Mouse (Mus musculus): Measurements from ENCODE around the gene Neu4. TPM values are rescaled to one million over a fixed set of nuclear protein-coding genes. Genes with fewer than 3 reads are reported as not detected.
"Not testable (repeated sequence)": the region's sequence is repeated elsewhere in the genome, so short reads cannot be mapped to it uniquely, and the experiment has no call there.

Gene Neu4
- not detected in 2 replicates for polyA plus RNA-seq (2015; fragmentation: Nextera tagmentation; extraction: Ambion mirVana)

DNA sequence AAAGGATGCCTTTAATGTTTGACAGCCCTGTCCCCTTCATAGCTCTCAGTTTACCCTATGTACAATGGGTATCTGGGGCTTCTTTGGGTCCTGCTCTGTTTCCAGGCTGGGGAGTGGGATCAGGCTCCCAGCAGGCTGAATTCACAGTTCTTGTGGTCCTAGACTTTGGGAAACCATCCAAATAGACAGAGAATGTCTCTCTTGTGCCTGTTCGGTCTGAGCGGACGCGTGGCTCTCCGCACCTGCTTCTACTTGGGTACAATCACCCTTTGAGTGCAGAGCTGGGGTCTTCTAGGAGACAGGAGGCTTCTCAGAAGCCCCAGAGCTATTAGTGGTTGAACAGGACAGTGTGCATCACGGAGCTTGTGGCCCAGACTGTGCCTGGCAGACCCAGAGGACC, at the start of gene Neu4:
Neu4 (plus strand) TSS at position 301 of the 400 bp plus-strand sequence.
- Histone ChIP-seq H3K9ac (no peak within 1 kb of the TSS), H3K4me3 (no peak within 1 kb of the TSS), H3K27ac (no peak within 1 kb of the TSS), H3K27me3 (no peaks in the 10 kb centered on the region), H3K4me1 (no peaks in the 10 kb centered on the region), H3K4me2 (no peak within 1 kb of the TSS), H3K9me3 (no peaks in the 10 kb centered on the region), H3K36me3 (no peaks in the 10 kb centered on the region)
- WGBS: 85% methylated on average over 6 of the region's 6 CpGs
- no peak for ATAC-seq (ENCODE audit: borderline replicate concordance, extremely low read depth, low FRiP score, low TSS enrichment)

DNA sequence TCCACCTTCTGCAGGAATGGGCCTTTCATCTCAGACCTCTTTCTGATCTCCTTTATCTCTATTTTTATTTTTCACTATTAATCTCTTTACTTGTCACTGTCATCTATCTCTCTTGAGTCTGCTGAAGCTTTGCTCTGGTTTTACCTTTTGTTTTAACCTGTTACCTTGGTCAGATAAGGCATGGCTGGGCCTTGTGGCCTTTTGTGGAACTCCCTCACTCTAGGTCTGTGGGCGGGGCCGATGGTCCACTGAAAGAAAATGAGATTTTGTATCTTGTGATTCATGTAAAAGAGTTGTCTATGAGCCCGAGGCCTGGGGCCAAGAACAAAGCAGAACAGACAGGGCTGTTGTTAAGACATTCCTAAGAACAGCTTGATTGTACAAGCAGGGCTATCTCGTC, 49.5 kb upstream of the Neu4 start:
- H3K9ac ChIP-seq; H3K9me3 ChIP-seq; ATAC-seq (ENCODE audit: borderline replicate concordance, extremely low read depth, low FRiP score, low TSS enrichment); H3K4me3 ChIP-seq; H3K27me3 ChIP-seq; H3K4me2 ChIP-seq; H3K36me3 ChIP-seq; H3K4me1 ChIP-seq; H3K27ac ChIP-seq: not testable (repeated sequence)
- WGBS: no CpG with 5 or more reads among the region's 4 CpGs

DNA sequence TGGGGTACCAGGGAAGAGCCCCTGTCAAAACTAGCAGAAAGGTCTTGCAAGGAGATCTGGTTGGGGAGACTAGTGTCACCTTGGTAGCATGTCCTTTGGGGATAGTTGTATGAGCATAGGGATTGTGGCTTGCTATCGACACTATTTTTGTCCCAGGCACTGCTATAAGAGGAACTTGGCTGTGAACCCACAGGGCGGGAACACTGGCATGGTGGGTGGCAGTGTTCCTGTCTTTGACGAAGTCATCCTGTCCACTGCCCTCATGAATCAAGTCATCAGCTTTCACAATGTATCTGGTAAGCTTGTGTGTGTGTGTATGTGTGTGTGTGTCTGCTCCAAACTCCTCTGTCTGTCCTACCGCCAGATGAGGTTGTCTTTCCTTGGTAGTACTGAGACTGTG, 44.5 kb upstream of the Neu4 start:
- H3K27me3 ChIP-seq; H3K36me3 ChIP-seq; H3K4me1 ChIP-seq; H3K9ac ChIP-seq; H3K4me3 ChIP-seq; H3K27ac ChIP-seq; H3K9me3 ChIP-seq; H3K4me2 ChIP-seq; ATAC-seq (ENCODE audit: borderline replicate concordance, extremely low read depth, low FRiP score, low TSS enrichment): not testable (repeated sequence)
- WGBS: 58% methylated on average over 2 of the region's 4 CpGs

DNA sequence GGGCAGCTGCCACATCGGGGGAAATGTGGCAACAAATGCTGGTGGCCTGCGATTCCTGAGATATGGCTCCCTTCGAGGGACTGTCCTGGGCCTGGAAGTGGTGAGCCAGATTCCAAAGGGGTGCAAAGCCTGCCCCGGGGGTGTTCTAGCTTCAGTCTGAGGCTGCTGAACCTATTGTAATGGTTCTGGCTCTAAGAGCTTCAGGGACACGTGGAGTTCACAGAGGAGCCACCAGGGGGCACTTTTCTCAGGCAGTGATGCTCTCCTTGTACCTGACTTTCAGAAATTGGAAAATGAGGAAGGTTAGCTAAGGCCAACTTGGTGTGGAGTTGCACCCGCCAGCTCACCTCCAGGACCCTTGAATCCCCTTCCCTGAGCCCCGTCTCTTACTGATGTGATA, 42.0 kb upstream of the Neu4 start:
- not testable (repeated sequence) for H3K4me3 ChIP-seq; H3K4me2 ChIP-seq; H3K9ac ChIP-seq; H3K4me1 ChIP-seq; H3K36me3 ChIP-seq; H3K27me3 ChIP-seq; H3K9me3 ChIP-seq; ATAC-seq (ENCODE audit: borderline replicate concordance, extremely low read depth, low FRiP score, low TSS enrichment); H3K27ac ChIP-seq
- WGBS: no CpG with 5 or more reads among the region's 7 CpGs

DNA sequence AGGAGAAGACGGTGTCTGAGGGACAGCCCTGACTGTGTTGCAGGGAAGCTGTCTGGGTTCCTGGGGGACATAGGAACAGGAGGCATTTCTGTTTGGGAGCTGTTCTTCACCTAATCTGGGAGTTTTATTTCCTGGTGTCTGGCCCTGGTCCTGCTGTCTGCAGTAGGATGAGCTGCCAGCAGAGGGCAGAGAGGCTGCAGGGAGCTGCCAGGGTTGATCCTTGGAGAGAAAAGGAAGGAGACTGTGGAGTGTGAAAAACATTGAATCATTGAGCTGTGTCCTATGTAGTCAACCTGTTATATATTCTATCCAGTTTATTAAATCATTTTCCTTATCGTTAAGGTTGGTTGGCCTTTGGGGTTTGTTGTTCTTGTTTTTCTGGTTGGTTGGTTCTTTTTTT, 39.3 kb upstream of the Neu4 start:
- H3K4me2 ChIP-seq; H3K36me3 ChIP-seq; H3K4me1 ChIP-seq; H3K27me3 ChIP-seq; H3K9ac ChIP-seq; H3K4me3 ChIP-seq; ATAC-seq (ENCODE audit: borderline replicate concordance, extremely low read depth, low FRiP score, low TSS enrichment); H3K9me3 ChIP-seq; H3K27ac ChIP-seq: not testable (repeated sequence)
- WGBS: no CpG with 5 or more reads among the region's 2 CpGs

DNA sequence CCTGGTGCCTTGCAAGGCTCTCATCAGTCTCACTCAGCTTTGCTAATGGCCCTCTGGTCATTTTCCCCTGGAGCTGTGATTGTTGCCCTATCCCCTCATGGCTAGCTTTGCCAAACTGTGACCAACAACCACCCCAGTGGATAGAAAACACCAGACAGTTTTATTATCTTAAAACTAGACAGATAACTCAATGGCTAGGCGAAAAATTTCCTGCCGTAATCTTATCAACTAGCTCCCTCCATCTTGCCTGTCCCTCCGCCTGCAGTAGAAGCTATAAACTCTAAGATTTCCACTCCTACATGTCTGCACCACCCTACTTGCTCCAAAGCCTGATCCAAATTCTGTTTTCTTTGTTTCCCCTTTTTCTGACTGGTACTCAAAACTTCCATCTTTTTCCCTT, 34.1 kb upstream of the Neu4 start:
- Histone ChIP-seq H3K4me3 (no peak overlapping the region), H3K27me3 (no peaks in the 10 kb centered on the region), H3K27ac (no peak overlapping the region), H3K9me3 (no peaks in the 10 kb centered on the region), H3K4me1 (no peaks in the 10 kb centered on the region), H3K36me3 (no peaks in the 10 kb centered on the region), H3K4me2 (no peak overlapping the region), H3K9ac (no peak overlapping the region)
- ATAC-seq (ENCODE audit: borderline replicate concordance, extremely low read depth, low FRiP score, low TSS enrichment): no peak
- 65% methylated on average over 3 of the region's 3 CpGs for WGBS

DNA sequence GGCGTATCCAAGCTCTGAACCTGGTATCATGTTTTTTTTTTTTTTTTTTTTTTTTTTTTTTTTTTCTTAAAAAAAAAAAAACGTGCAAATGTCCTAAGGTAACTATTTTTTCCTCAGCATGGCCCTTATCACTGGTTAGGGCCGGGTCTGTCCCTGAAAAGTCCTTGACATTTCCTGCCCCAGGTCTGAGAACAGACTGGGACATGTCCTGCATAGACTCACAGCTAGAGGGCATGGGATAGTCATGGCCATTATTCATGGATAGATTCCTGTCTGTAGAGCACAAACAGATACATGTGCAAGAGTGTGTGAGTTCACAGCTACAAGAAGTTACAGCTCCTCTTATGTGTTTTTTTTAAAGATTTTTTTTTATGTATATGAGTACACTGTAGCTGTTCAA, 31.5 kb upstream of the Neu4 start:
- WGBS: 59% methylated on average over 3 of the region's 3 CpGs
- Histone ChIP-seq H3K4me3 (no peak overlapping the region), H3K27ac (no peak overlapping the region)

DNA sequence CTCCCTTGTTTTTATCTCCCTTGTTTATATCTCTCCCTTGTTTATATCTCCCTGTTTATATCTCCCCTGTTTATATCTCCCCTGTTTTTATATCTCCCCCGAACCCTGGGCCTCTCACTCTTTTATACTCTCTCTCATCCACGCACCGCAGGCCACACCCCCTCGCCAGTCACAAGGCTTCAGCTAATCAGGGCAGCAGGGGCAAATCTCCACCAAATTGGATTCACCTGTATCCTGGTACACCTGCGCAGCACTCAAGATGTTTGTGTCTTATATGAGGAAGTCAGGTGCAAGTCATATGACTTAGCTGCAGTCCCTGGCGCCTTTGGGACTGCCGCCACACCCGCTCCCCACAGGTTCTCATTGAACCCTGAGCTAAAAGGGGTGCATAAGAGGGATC, 30.0 kb upstream of the Neu4 start, which contains the start of gene Gal3st2c:
Gal3st2c (plus strand) TSS at position 301 of the 400 bp plus-strand sequence.
- not testable (repeated sequence) for H3K9me3 ChIP-seq; H3K27me3 ChIP-seq; H3K36me3 ChIP-seq; H3K27ac ChIP-seq; H3K4me3 ChIP-seq; ATAC-seq (ENCODE audit: borderline replicate concordance, extremely low read depth, low FRiP score, low TSS enrichment); H3K4me2 ChIP-seq; H3K9ac ChIP-seq; H3K4me1 ChIP-seq
- WGBS: 82% methylated on average over 8 of the region's 8 CpGs

More for the DNA sequence above, 31.5 kb upstream of the Neu4 start:
- no peaks in the 10 kb centered on the region for H3K4me1 ChIP-seq
- H3K36me3 ChIP-seq: no peaks in the 10 kb centered on the region
- no peaks in the 10 kb centered on the region for H3K9me3 ChIP-seq
- H3K4me2 ChIP-seq: no peak overlapping the region
- ATAC-seq (ENCODE audit: borderline replicate concordance, extremely low read depth, low FRiP score, low TSS enrichment): no peak
- H3K27me3 ChIP-seq: no peaks in the 10 kb centered on the region
- no peak overlapping the region for H3K9ac ChIP-seq

DNA sequence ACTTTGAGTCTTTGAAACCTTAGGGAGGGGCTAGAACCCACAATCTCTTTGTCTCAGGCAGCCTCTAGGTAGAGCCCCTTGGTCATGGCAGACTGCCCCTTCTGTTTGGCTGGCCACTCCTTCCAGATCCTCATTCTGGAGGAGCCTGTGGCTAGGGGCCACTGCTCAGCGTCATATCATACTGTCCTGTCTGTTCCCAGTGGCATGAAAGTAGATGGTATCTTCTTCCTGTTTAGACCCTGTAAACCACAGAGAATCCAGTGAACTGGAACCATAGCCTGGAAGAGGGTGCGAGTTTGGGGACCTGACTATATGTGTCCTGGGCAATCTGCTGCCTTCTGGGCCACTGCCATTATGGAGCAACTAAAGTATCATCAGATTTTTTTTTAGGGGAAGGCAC, 29.2 kb upstream of the Neu4 start:
- ATAC-seq (ENCODE audit: borderline replicate concordance, extremely low read depth, low FRiP score, low TSS enrichment); H3K4me3 ChIP-seq; H3K27me3 ChIP-seq; H3K27ac ChIP-seq; H3K4me1 ChIP-seq; H3K36me3 ChIP-seq; H3K9ac ChIP-seq; H3K4me2 ChIP-seq; H3K9me3 ChIP-seq: not testable (repeated sequence)
- 70% methylated on average over 2 of the region's 2 CpGs for WGBS

DNA sequence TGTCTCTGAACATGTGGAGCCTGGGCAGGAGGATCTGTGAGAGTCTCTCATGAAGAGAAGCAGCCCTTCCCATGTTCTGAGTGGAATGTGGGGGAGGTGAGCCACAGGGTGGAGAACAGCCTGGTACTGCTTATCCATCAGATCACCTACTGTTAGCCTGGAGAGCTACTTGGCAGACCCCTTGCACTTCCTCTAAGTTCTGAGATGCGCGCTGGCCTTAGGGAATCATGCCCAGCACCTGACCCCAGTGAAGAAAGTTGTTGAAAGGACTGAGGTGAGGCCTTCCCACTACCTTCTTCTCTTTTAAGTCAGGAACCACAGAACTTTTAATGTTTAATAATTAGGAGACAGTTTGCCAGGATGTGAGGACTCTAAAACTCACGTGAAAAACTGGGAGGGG, 28.8 kb upstream of the Neu4 start:
- WGBS: 73% methylated on average over 3 of the region's 3 CpGs
- not testable (repeated sequence) for H3K9me3 ChIP-seq; H3K36me3 ChIP-seq; H3K4me1 ChIP-seq; H3K4me3 ChIP-seq; H3K9ac ChIP-seq; H3K27me3 ChIP-seq; H3K4me2 ChIP-seq; ATAC-seq (ENCODE audit: borderline replicate concordance, extremely low read depth, low FRiP score, low TSS enrichment); H3K27ac ChIP-seq

DNA sequence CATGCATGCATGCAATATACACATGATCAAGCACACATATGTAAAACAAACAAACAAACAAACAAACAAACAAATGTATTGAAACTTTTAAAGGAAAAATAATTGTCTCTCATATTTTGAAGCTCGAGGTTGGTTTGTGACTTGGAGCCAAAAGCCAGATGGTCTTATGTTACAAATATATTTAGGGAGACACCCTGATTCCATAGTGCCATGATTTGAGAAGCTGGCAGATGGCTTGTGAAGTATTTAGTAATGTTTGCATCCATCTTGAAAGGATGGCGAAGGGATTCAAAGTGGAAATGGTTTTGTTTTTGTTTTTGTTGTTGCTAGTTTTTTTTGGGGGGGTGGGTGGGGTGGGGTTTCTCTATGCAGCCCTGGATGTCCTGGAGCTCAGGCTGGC, 19.2 kb upstream of the Neu4 start:
- no peaks in the 10 kb centered on the region for H3K36me3 ChIP-seq
- ATAC-seq (ENCODE audit: borderline replicate concordance, extremely low read depth, low FRiP score, low TSS enrichment): no peak
- WGBS: 74% methylated on average over 2 of the region's 2 CpGs

DNA sequence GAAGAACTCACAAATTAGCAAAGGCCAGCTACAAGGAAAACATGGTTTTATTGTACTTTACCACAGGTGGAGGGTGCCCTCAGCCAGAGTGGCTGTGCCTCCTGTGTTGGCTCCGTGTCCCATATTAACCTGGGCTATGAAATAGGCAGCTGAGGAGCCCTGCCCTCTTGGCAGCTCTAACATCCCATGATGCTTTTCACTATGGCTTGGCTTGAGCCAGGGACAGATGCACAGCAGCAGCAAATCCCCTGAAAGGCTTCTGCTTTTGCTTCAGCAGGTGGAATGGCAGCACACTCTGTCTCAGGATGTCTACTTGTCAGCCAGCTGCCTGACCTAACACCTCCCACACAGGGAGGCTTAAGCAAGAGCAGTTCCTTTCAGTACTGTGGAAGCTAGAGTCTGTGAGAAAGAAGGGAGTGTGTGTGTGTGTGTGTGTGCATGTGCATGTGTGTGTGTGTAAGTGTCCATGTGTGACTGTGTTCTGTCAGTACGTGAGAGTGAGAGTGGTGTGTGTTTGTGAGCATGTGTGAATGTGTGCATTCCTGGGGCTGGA, 14.2 kb upstream of the Neu4 start:
- H3K9ac ChIP-seq; ATAC-seq (ENCODE audit: borderline replicate concordance, extremely low read depth, low FRiP score, low TSS enrichment); H3K27ac ChIP-seq; H3K9me3 ChIP-seq; H3K4me1 ChIP-seq; H3K27me3 ChIP-seq; H3K36me3 ChIP-seq; H3K4me2 ChIP-seq; H3K4me3 ChIP-seq: not testable (repeated sequence)
- WGBS: 66% methylated on average over 2 of the region's 2 CpGs

More for the DNA sequence above, 19.2 kb upstream of the Neu4 start:
- Histone ChIP-seq H3K9ac (no peak overlapping the region), H3K27ac (no peak overlapping the region), H3K27me3 (no peaks in the 10 kb centered on the region), H3K4me3 (no peak overlapping the region), H3K4me2 (no peak overlapping the region), H3K4me1 (no peaks in the 10 kb centered on the region), H3K9me3 (no peaks in the 10 kb centered on the region)

DNA sequence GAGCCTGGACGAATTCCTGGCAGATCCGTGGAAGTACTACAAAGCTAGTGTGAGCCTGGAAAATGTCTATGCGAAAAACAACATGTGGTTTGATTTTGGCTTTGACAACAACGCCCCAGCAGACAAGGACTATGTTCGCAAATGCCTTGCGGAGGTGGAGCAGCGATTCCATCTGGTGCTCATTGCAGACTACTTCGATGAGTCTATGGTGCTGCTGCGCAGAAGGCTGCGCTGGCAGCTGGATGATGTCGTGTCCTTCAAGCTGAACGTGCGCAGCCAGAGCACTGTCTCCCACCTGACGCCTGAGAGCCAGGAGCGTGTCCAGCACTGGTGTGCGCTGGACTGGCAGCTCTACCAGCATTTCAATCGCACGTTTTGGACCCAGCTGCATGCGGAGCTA, 11.4 kb upstream of the Neu4 start:
- 84% methylated on average over 16 of the region's 19 CpGs for WGBS
- H3K4me2 ChIP-seq; H3K9me3 ChIP-seq; H3K27ac ChIP-seq; H3K9ac ChIP-seq; ATAC-seq (ENCODE audit: borderline replicate concordance, extremely low read depth, low FRiP score, low TSS enrichment); H3K4me3 ChIP-seq; H3K27me3 ChIP-seq; H3K4me1 ChIP-seq; H3K36me3 ChIP-seq: not testable (repeated sequence)
